Mouse (Mus musculus): ENCODE data around the gene Kif5c. TPM values are rescaled to one million over a fixed set of nuclear protein-coding genes. Genes with fewer than 3 reads are reported as not detected.

Kif5c gene
- polyA plus RNA-seq, 1 experiment: 3.4 TPM

- Histone ChIP-seq H3K36me3 (ENCODE audit: control insufficient read depth, insufficient read depth) (no peaks in the 10 kb centered on the region), H3K27me3 (ENCODE audit: control insufficient read depth, insufficient read depth, insufficient read length) (no peaks in the 10 kb centered on the region), H3K4me3 (ENCODE audit: insufficient read depth, poor library complexity, severe bottlenecking) (no peak overlapping the region), H3K79me3 (ENCODE audit: low read depth) (no peaks in the 10 kb centered on the region), H3K79me2 (ENCODE audit: control insufficient read depth, insufficient read depth) (no peaks in the 10 kb centered on the region), H3ac (ENCODE audit: control insufficient read depth, insufficient read length, low read depth) (no peak overlapping the region)
- no peak for TF ChIP-seq USF1 (IDR thresholded peaks at IDR 0.05; ENCODE audit: low read depth)
- no peak for TF ChIP-seq MAX (IDR thresholded peaks at IDR 0.05)
- TF ChIP-seq MYOG (IDR thresholded peaks at IDR 0.05; ENCODE audit: control insufficient read depth, extremely low read depth, insufficient read length): no peak
- TF ChIP-seq FOSL1 (IDR thresholded peaks at IDR 0.05; ENCODE audit: insufficient read depth, low read length, poor library complexity, severe bottlenecking): no peak
- TF ChIP-seq CTCF (IDR thresholded peaks at IDR 0.05; ENCODE audit: control insufficient read depth, insufficient read depth, insufficient read length): no peak
Measured at GRCm38 (mm10) chr2:49649211-49649610, 30.1 kb downstream of the Kif5c start.

GRCm38 (mm10) chr2:49651737-49652136, 32.6 kb downstream of the Kif5c start:
- H3K79me2 ChIP-seq (ENCODE audit: control insufficient read depth, insufficient read depth): no peaks in the 10 kb centered on the region
- H3K36me3 ChIP-seq (ENCODE audit: control insufficient read depth, insufficient read depth): no peaks in the 10 kb centered on the region
- H3K79me3 ChIP-seq (ENCODE audit: low read depth): no peaks in the 10 kb centered on the region
- no peak overlapping the region for H3K4me3 ChIP-seq (ENCODE audit: insufficient read depth, poor library complexity, severe bottlenecking)
- peak; percentile 45 for TF ChIP-seq MYOD1 (IDR thresholded peaks at IDR 0.05; ENCODE audit: control insufficient read depth, insufficient read length, low read depth)
- no peak for TF ChIP-seq CTCF (IDR thresholded peaks at IDR 0.05; ENCODE audit: control insufficient read depth, insufficient read depth, insufficient read length)
- H3K27me3 ChIP-seq (ENCODE audit: control insufficient read depth, insufficient read depth, insufficient read length): no peaks in the 10 kb centered on the region
- H3ac ChIP-seq (ENCODE audit: control insufficient read depth, insufficient read length, low read depth): no peak overlapping the region

- Histone ChIP-seq H3K79me2 (ENCODE audit: control insufficient read depth, insufficient read depth) (no peaks in the 10 kb centered on the region), H3K79me3 (ENCODE audit: low read depth) (no peaks in the 10 kb centered on the region), H3K36me3 (ENCODE audit: control insufficient read depth, insufficient read depth) (no peaks in the 10 kb centered on the region), H3K27me3 (ENCODE audit: control insufficient read depth, insufficient read depth, insufficient read length) (no peaks in the 10 kb centered on the region), H3K4me3 (ENCODE audit: insufficient read depth, poor library complexity, severe bottlenecking) (no peak overlapping the region), H3ac (ENCODE audit: control insufficient read depth, insufficient read length, low read depth) (no peak overlapping the region)
- no peak for TF ChIP-seq CTCF (IDR thresholded peaks at IDR 0.05; ENCODE audit: control insufficient read depth, insufficient read depth, insufficient read length)
- TF ChIP-seq FOSL1 (IDR thresholded peaks at IDR 0.05; ENCODE audit: insufficient read depth, low read length, poor library complexity, severe bottlenecking): no peak
- no peak for TF ChIP-seq CEBPB (IDR thresholded peaks at IDR 0.05; ENCODE audit: low read depth)
Measured at GRCm38 (mm10) chr2:49654606-49655005, 35.5 kb downstream of the Kif5c start.

GRCm38 (mm10) chr2:49655195-49655873, 36.2 kb downstream of the Kif5c start:
- H3K36me3 ChIP-seq (ENCODE audit: control insufficient read depth, insufficient read depth): no peaks in the 10 kb centered on the region
- no peak for TF ChIP-seq MYOG (IDR thresholded peaks at IDR 0.05; ENCODE audit: control insufficient read depth, extremely low read depth, insufficient read length)
- TF ChIP-seq CTCF (IDR thresholded peaks at IDR 0.05; ENCODE audit: control insufficient read depth, insufficient read depth, insufficient read length): no peak
- TF ChIP-seq FOSL1 (IDR thresholded peaks at IDR 0.05; ENCODE audit: insufficient read depth, low read length, poor library complexity, severe bottlenecking): no peak
- no peak for TF ChIP-seq CEBPB (IDR thresholded peaks at IDR 0.05; ENCODE audit: low read depth)
- TF ChIP-seq MYOD1 (IDR thresholded peaks at IDR 0.05; ENCODE audit: control insufficient read depth, insufficient read length, low read depth): no peak
- no peaks in the 10 kb centered on the region for H3K79me2 ChIP-seq (ENCODE audit: control insufficient read depth, insufficient read depth)
- no peaks in the 10 kb centered on the region for H3K27me3 ChIP-seq (ENCODE audit: control insufficient read depth, insufficient read depth, insufficient read length)
- H3K79me3 ChIP-seq (ENCODE audit: low read depth): no peaks in the 10 kb centered on the region
- H3ac ChIP-seq (ENCODE audit: control insufficient read depth, insufficient read length, low read depth): no peak overlapping the region
- H3K4me3 ChIP-seq (ENCODE audit: insufficient read depth, poor library complexity, severe bottlenecking): no peak overlapping the region

- Histone ChIP-seq H3K79me2 (ENCODE audit: control insufficient read depth, insufficient read depth) (no peaks in the 10 kb centered on the region), H3K4me3 (ENCODE audit: insufficient read depth, poor library complexity, severe bottlenecking) (no peak overlapping the region), H3K79me3 (ENCODE audit: low read depth) (no peaks in the 10 kb centered on the region), H3ac (ENCODE audit: control insufficient read depth, insufficient read length, low read depth) (no peak overlapping the region), H3K36me3 (ENCODE audit: control insufficient read depth, insufficient read depth) (no peaks in the 10 kb centered on the region), H3K27me3 (ENCODE audit: control insufficient read depth, insufficient read depth, insufficient read length) (no peaks in the 10 kb centered on the region)
- TF ChIP-seq MYOG (IDR thresholded peaks at IDR 0.05; ENCODE audit: control insufficient read depth, extremely low read depth, insufficient read length) (no peak), FOSL1 (IDR thresholded peaks at IDR 0.05; ENCODE audit: insufficient read depth, low read length, poor library complexity, severe bottlenecking) (no peak), CTCF (IDR thresholded peaks at IDR 0.05; ENCODE audit: control insufficient read depth, insufficient read depth, insufficient read length) (no peak), USF1 (IDR thresholded peaks at IDR 0.05; ENCODE audit: low read depth) (no peak), CEBPB (IDR thresholded peaks at IDR 0.05; ENCODE audit: low read depth) (no peak), MAX (IDR thresholded peaks at IDR 0.05) (no peak), MYOD1 (IDR thresholded peaks at IDR 0.05; ENCODE audit: control insufficient read depth, insufficient read length, low read depth) (no peak)
Measured at GRCm38 (mm10) chr2:49655874-49656195, 36.7 kb downstream of the Kif5c start.

- Histone ChIP-seq H3K36me3 (ENCODE audit: control insufficient read depth, insufficient read depth) (no peaks in the 10 kb centered on the region), H3K79me3 (ENCODE audit: low read depth) (no peaks in the 10 kb centered on the region), H3K4me3 (ENCODE audit: insufficient read depth, poor library complexity, severe bottlenecking) (no peak overlapping the region), H3ac (ENCODE audit: control insufficient read depth, insufficient read length, low read depth) (no peak overlapping the region), H3K79me2 (ENCODE audit: control insufficient read depth, insufficient read depth) (no peaks in the 10 kb centered on the region), H3K27me3 (ENCODE audit: control insufficient read depth, insufficient read depth, insufficient read length) (no peaks in the 10 kb centered on the region)
- TF ChIP-seq CEBPB (IDR thresholded peaks at IDR 0.05; ENCODE audit: low read depth) (no peak), CTCF (IDR thresholded peaks at IDR 0.05; ENCODE audit: control insufficient read depth, insufficient read depth, insufficient read length) (no peak), MYOD1 (IDR thresholded peaks at IDR 0.05; ENCODE audit: control insufficient read depth, insufficient read length, low read depth) (no peak), FOSL1 (IDR thresholded peaks at IDR 0.05; ENCODE audit: insufficient read depth, low read length, poor library complexity, severe bottlenecking) (no peak), MAX (IDR thresholded peaks at IDR 0.05) (no peak), USF1 (IDR thresholded peaks at IDR 0.05; ENCODE audit: low read depth) (no peak), MYOG (IDR thresholded peaks at IDR 0.05; ENCODE audit: control insufficient read depth, extremely low read depth, insufficient read length) (no peak)
Measured at GRCm38 (mm10) chr2:49656988-49657387, 37.9 kb downstream of the Kif5c start.

All from C2C12 (cell line).